Mouse (Mus musculus) MEL (cell line): ENCODE measurements around the gene Ndufv2. TPM values are rescaled to one million over a fixed set of nuclear protein-coding genes. Genes with fewer than 3 reads are reported as not detected.

Experiments used
- DNase-seq: peaks from one replicate; pipeline ENCODE4 v3.0.0; 2011; ENCODE audit warnings: low read depth, low spot score
- H3K27ac ChIP-seq: 2 replicates; pipeline ENCODE4 v1.5.1; 2012; ENCODE audit warnings: low read depth, mild to moderate bottlenecking, control low read depth, low read length, moderate library complexity; ENCODE audit not compliant: control insufficient read depth
- H3K27me3 ChIP-seq, 2 experiments: fragments of 150-350 bp in 1 of 2; sonication (generic) in 1 of 2; 2 replicates each; pipeline ENCODE4 v1.6.1; 2012; ENCODE audit warnings: low read length in 2 of 2, mild to moderate bottlenecking in 2 of 2, improper control_type of control experiment in 1 of 2, moderate library complexity in 1 of 2; ENCODE audit not compliant: insufficient read depth in 2 of 2, control insufficient read depth in 1 of 2
- H3K36me3 ChIP-seq, 2 experiments: 2 replicates each; pipeline ENCODE4 v1.6.1; 2012 to 2014; ENCODE audit warnings: low read length in 2 of 2, improper control_type of control experiment in 1 of 2, inconsistent platforms in 1 of 2, mild to moderate bottlenecking in 1 of 2; ENCODE audit not compliant: insufficient read depth in 2 of 2, control insufficient read depth in 1 of 2
- H3K4me1 ChIP-seq, 2 experiments: fragments of 150-350 bp in 1 of 2; sonication (generic) in 1 of 2; 2 replicates each; pipeline ENCODE4 v1.6.1; 2012; ENCODE audit warnings: low read length in 2 of 2, improper control_type of control experiment in 1 of 2, mild to moderate bottlenecking in 1 of 2; ENCODE audit not compliant: insufficient read depth in 2 of 2, control insufficient read depth in 1 of 2
- H3K4me3 ChIP-seq, 2 experiments: fragments of 150-350 bp in 1 of 2; sonication (generic) in 1 of 2; 2 replicates each; pipeline ENCODE4 v1.5.1; 2012; ENCODE audit warnings: low read depth in 2 of 2, low read length in 2 of 2, mild to moderate bottlenecking in 2 of 2, moderate library complexity in 2 of 2, control low read depth in 1 of 2, improper control_type of control experiment in 1 of 2; ENCODE audit not compliant: control insufficient read depth in 1 of 2, insufficient read depth in 1 of 2
- H3K79me2 ChIP-seq: 2 replicates; pipeline ENCODE4 v1.6.1; 2012; ENCODE audit warnings: mild to moderate bottlenecking, low read length, moderate library complexity; ENCODE audit not compliant: control insufficient read depth, poor library complexity, insufficient read depth
- H3K9ac ChIP-seq: 2 replicates; pipeline ENCODE4 v1.6.1; 2012; ENCODE audit warnings: low read depth, mild to moderate bottlenecking, control low read depth, low read length, moderate library complexity; ENCODE audit not compliant: control insufficient read depth, poor library complexity, severe bottlenecking
- H3K9me3 ChIP-seq: fragments of 150-350 bp; sonication (generic); replicated peaks from 2 replicates; pipeline ENCODE4 v1.6.1; 2012; ENCODE audit warnings: mild to moderate bottlenecking, low read length, improper control_type of control experiment, moderate library complexity; ENCODE audit not compliant: insufficient read depth
- BHLHE40 ChIP-seq: IDR thresholded peaks from 2 replicates; pipeline ENCODE4 v1.6.1; 2012; ENCODE audit warnings: low read depth, mild to moderate bottlenecking, inconsistent platforms, low read length, improper control_type of control experiment, borderline replicate concordance
- CHD1 ChIP-seq: IDR thresholded peaks from 2 replicates; pipeline ENCODE4 v1.6.1; 2012; ENCODE audit warnings: low read depth, mild to moderate bottlenecking, inconsistent platforms, low read length, improper control_type of control experiment
- CHD2 ChIP-seq: IDR thresholded peaks from 2 replicates; pipeline ENCODE4 v1.6.1; 2011; ENCODE audit warnings: low read length, improper control_type of control experiment
- CTCF ChIP-seq, 3 experiments: IDR thresholded peaks in 2 of 3; conservative IDR thresholded peaks in 1 of 3; 2 replicates each; pipeline ENCODE4 v1.5.1; 2011 to 2012; ENCODE audit warnings: low read length in 3 of 3, low read depth in 2 of 3, mild to moderate bottlenecking in 2 of 3, improper control_type of control experiment in 1 of 3, inconsistent platforms in 1 of 3, mixed read lengths in 1 of 3, moderate library complexity in 1 of 3; ENCODE audit not compliant: control insufficient read depth in 1 of 3, insufficient read depth in 1 of 3, poor library complexity in 1 of 3, severe bottlenecking in 1 of 3
- E2F4 ChIP-seq: IDR thresholded peaks from 2 replicates; pipeline ENCODE4 v1.6.1; 2011; ENCODE audit warnings: low read depth, low read length, improper control_type of control experiment, borderline replicate concordance
- EP300 ChIP-seq, 2 experiments: IDR thresholded peaks; 2 replicates each; pipeline ENCODE4 v1.6.1; 2011; ENCODE audit warnings: improper control_type of control experiment in 2 of 2, low read length in 2 of 2, low read depth in 1 of 2, mild to moderate bottlenecking in 1 of 2
- ETS1 ChIP-seq: IDR thresholded peaks from 2 replicates; pipeline ENCODE4 v1.6.1; 2012; ENCODE audit warnings: low read depth, mild to moderate bottlenecking, inconsistent platforms, low read length, improper control_type of control experiment, moderate library complexity
- GABPA ChIP-seq: IDR thresholded peaks from 2 replicates; pipeline ENCODE4 v1.6.1; 2012; ENCODE audit warnings: low read depth, mild to moderate bottlenecking, inconsistent platforms, low read length, improper control_type of control experiment, moderate library complexity
- GATA1 ChIP-seq: IDR thresholded peaks from 2 replicates; pipeline ENCODE4 v1.6.1; 2011; ENCODE audit warnings: low read depth, low read length, improper control_type of control experiment
- HCFC1 ChIP-seq: IDR thresholded peaks from 2 replicates; pipeline ENCODE4 v1.6.1; 2012; ENCODE audit warnings: low read depth, mild to moderate bottlenecking, inconsistent platforms, low read length, improper control_type of control experiment, moderate library complexity
- JUND ChIP-seq: IDR thresholded peaks from 2 replicates; pipeline ENCODE4 v1.6.1; 2011; ENCODE audit warnings: low read depth, mild to moderate bottlenecking, improper control_type of control experiment, low read length
- KAT2A ChIP-seq: conservative IDR thresholded peaks from 2 replicates; pipeline ENCODE4 v1.6.1; 2012; ENCODE audit warnings: low read depth, low read length, improper control_type of control experiment, inconsistent platforms
- MAFK ChIP-seq: IDR thresholded peaks from 2 replicates; pipeline ENCODE4 v1.6.1; 2011; ENCODE audit warnings: low read depth, mild to moderate bottlenecking, low read length, improper control_type of control experiment, borderline replicate concordance
- MAX ChIP-seq: IDR thresholded peaks from 2 replicates; pipeline ENCODE4 v1.6.1; 2011; ENCODE audit warnings: low read length, improper control_type of control experiment
- MAZ ChIP-seq: IDR thresholded peaks from 2 replicates; pipeline ENCODE4 v1.6.1; 2012; ENCODE audit warnings: low read depth, mild to moderate bottlenecking, inconsistent platforms, low read length, improper control_type of control experiment
- MEF2A ChIP-seq: IDR thresholded peaks from 2 replicates; pipeline ENCODE4 v1.6.1; 2014; ENCODE audit warnings: low read depth, mild to moderate bottlenecking, inconsistent platforms, low read length, improper control_type of control experiment; ENCODE audit not compliant: poor library complexity, insufficient replicate concordance, severe bottlenecking; ENCODE audit errors: extremely low read depth
- MXI1 ChIP-seq: IDR thresholded peaks from 2 replicates; pipeline ENCODE4 v1.6.1; 2011; ENCODE audit warnings: mild to moderate bottlenecking, low read depth, low read length, improper control_type of control experiment
- MYB ChIP-seq: IDR thresholded peaks from 2 replicates; pipeline ENCODE4 v1.6.1; 2011; ENCODE audit warnings: mild to moderate bottlenecking, low read depth, low read length, improper control_type of control experiment
- MYC ChIP-seq: IDR thresholded peaks from 2 replicates; pipeline ENCODE4 v1.6.1; 2011; ENCODE audit warnings: low read depth, mild to moderate bottlenecking, low read length, improper control_type of control experiment, moderate library complexity
- NELFE ChIP-seq: IDR thresholded peaks from 2 replicates; pipeline ENCODE4 v1.6.1; 2011; ENCODE audit warnings: low read depth, low read length, improper control_type of control experiment
- NRF1 ChIP-seq: IDR thresholded peaks from 2 replicates; pipeline ENCODE4 v1.6.1; 2014; ENCODE audit warnings: low read depth, mild to moderate bottlenecking, inconsistent platforms, low read length, improper control_type of control experiment, moderate library complexity; ENCODE audit not compliant: poor library complexity, insufficient read depth, severe bottlenecking
- POLR2A ChIP-seq, 2 experiments: IDR thresholded peaks; 2 replicates each; pipeline ENCODE4 v1.6.1; 2011 to 2012; ENCODE audit warnings: low read length in 2 of 2, mild to moderate bottlenecking in 2 of 2, control low read depth in 1 of 2, improper control_type of control experiment in 1 of 2, low read depth in 1 of 2, moderate library complexity in 1 of 2; ENCODE audit not compliant: control insufficient read depth in 1 of 2, insufficient read depth in 1 of 2, poor library complexity in 1 of 2
- POLR2AphosphoS2 ChIP-seq: IDR thresholded peaks from 2 replicates; pipeline ENCODE4 v1.6.1; 2011; ENCODE audit warnings: low read length, improper control_type of control experiment
- POLR2AphosphoS5 ChIP-seq: IDR thresholded peaks from 2 replicates; pipeline ENCODE4 v1.6.1; 2012; ENCODE audit warnings: low read depth, borderline replicate concordance, mild to moderate bottlenecking, inconsistent platforms, low read length, moderate library complexity, mixed read lengths
- RAD21 ChIP-seq: IDR thresholded peaks from 2 replicates; pipeline ENCODE4 v1.6.1; 2011; ENCODE audit warnings: mild to moderate bottlenecking, low read depth, low read length, improper control_type of control experiment
- RCOR1 ChIP-seq: IDR thresholded peaks from 2 replicates; pipeline ENCODE4 v1.6.1; 2012; ENCODE audit warnings: low read depth, mild to moderate bottlenecking, inconsistent platforms, low read length, improper control_type of control experiment
- SIN3A ChIP-seq: IDR thresholded peaks from 2 replicates; pipeline ENCODE4 v1.6.1; 2012; ENCODE audit warnings: low read length, improper control_type of control experiment, inconsistent platforms
- SMC3 ChIP-seq: IDR thresholded peaks from 2 replicates; pipeline ENCODE4 v1.6.1; 2011; ENCODE audit warnings: low read depth, low read length, improper control_type of control experiment
- TAL1 ChIP-seq: IDR thresholded peaks from 2 replicates; pipeline ENCODE4 v1.6.1; 2012; ENCODE audit warnings: mild to moderate bottlenecking, inconsistent platforms, low read length, moderate library complexity, mixed read lengths
- TBP ChIP-seq: IDR thresholded peaks from 2 replicates; pipeline ENCODE4 v1.8.0; 2011; ENCODE audit warnings: low read depth, low read length, improper control_type of control experiment
- TCF12 ChIP-seq: IDR thresholded peaks from 2 replicates; pipeline ENCODE4 v1.6.1; 2014; ENCODE audit warnings: low read depth, mild to moderate bottlenecking, inconsistent platforms, low read length, improper control_type of control experiment, moderate library complexity
- UBTF ChIP-seq: IDR thresholded peaks from 2 replicates; pipeline ENCODE4 v1.6.1; 2012; ENCODE audit warnings: low read depth, mild to moderate bottlenecking, inconsistent platforms, low read length, improper control_type of control experiment, moderate library complexity, borderline replicate concordance; ENCODE audit not compliant: insufficient read depth
- USF1 ChIP-seq: IDR thresholded peaks from 2 replicates; pipeline ENCODE4 v1.6.1; 2014; ENCODE audit warnings: low read depth, mild to moderate bottlenecking, inconsistent platforms, low read length, improper control_type of control experiment, moderate library complexity
- USF2 ChIP-seq, 2 experiments: IDR thresholded peaks; 2 replicates each; pipeline ENCODE4 v1.6.1; 2011 to 2012; ENCODE audit warnings: improper control_type of control experiment in 2 of 2, low read length in 2 of 2, borderline replicate concordance in 1 of 2, inconsistent platforms in 1 of 2, low read depth in 1 of 2, mild to moderate bottlenecking in 1 of 2; ENCODE audit not compliant: insufficient read depth in 1 of 2
- ZC3H11A ChIP-seq: IDR thresholded peaks from 2 replicates; pipeline ENCODE4 v1.6.1; 2012; ENCODE audit warnings: low read depth, mild to moderate bottlenecking, inconsistent platforms, low read length, improper control_type of control experiment
- ZKSCAN1 ChIP-seq: IDR thresholded peaks from 2 replicates; pipeline ENCODE4 v1.6.1; 2012; ENCODE audit warnings: low read depth, mild to moderate bottlenecking, inconsistent platforms, low read length, improper control_type of control experiment, moderate library complexity
- ZMIZ1 ChIP-seq: IDR thresholded peaks from 2 replicates; pipeline ENCODE4 v1.6.1; 2012; ENCODE audit warnings: low read depth, mild to moderate bottlenecking, inconsistent platforms, low read length, improper control_type of control experiment, moderate library complexity
- ZNF384 ChIP-seq: IDR thresholded peaks from 2 replicates; pipeline ENCODE4 v1.6.1; 2012; ENCODE audit warnings: low read depth, mild to moderate bottlenecking, inconsistent platforms, low read length, improper control_type of control experiment
- polyA plus RNA-seq, 2 experiments: library from polyadenylated mRNA; stranded (reverse) in 1 of 2; unstranded in 1 of 2; fragments of >175 nt in 1 of 2; fragments of >200 nt in 1 of 2; gene quantifications; 2 replicates each; pipeline versions ENCODE4 v1.2.1 to v1.2.4; 2012; ENCODE audit warnings: low replicate concordance in 2 of 2, low read depth in 1 of 2; ENCODE audit not compliant: insufficient read length in 2 of 2, insufficient read depth in 1 of 2, missing spikeins in 1 of 2
- total RNA-seq: library from RNA; depleted of rRNA; stranded (reverse); fragments of 300-350 nt; gene quantifications from 2 replicates; pipeline ENCODE4 v1.2.3, GENCODE M21; 2012

Ndufv2 gene
- total and polyA plus RNA-seq, 3 experiments, result 169 to 178 TPM; not detected in 1

DNA sequence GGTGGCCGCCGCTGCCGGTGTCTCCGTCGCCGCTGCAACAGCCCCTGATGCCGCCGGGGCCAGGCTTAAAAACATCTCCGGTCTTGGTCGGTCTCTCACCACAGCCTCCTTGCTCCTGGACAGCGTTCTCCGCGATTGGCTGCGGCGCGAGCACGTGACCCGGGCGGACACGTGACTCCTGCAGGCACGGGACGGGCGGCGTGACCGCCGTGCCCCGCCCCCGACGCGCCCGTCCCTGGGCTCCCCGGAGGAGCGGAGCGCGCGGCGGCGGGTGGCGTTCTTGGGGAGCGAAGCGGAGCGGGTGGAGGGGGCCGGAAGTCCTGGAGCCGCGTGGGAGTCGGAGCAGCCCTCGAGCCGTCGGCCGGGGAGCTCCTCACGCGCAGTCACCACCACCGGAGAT lies 24.4 kb downstream of the Ndufv2 start, which contains the start of gene Ankrd12:
Gene Ankrd12, minus strand, starts transcription at position 156 of the 400 bp plus-strand sequence.
- peak; percentile 96 for DNase-seq
- H3K4me3 ChIP-seq, result peak within 1 kb of the TSS; percentile 95 to 98
- H3K36me3 ChIP-seq, result peaks cover 18 to 47% of the 10 kb centered on the region in 2 experiments
- H3K4me1 ChIP-seq, result peaks cover 9 to 19% of the 10 kb centered on the region in 2 experiments
- no peaks in the 10 kb centered on the region for H3K9me3 ChIP-seq
- H3K27me3 ChIP-seq, result no peaks in the 10 kb centered on the region
- peaks cover 35% of the 10 kb centered on the region for H3K79me2 ChIP-seq
- H3K27ac ChIP-seq, result peak within 1 kb of the TSS; percentile 75
- H3K9ac ChIP-seq, result peak within 1 kb of the TSS; percentile 86
- TF ChIP-seq CTCF (IDR thresholded peaks at IDR 0.05 in 2 of 3, conservative IDR thresholded peaks at IDR 0.05 in 1 of 3; ENCODE audit: control insufficient read depth in 1 of 3, insufficient read depth in 1 of 3, low read depth in 2 of 3, low read length in 3 of 3, poor library complexity in 1 of 3, severe bottlenecking in 1 of 3), result no peak
- no peak; a peak in 1 of 4 replicates for TF ChIP-seq EP300 (IDR thresholded peaks at IDR 0.05; ENCODE audit: low read depth in 1 of 2, low read length in 2 of 2)
- TF ChIP-seq NELFE, result peak; percentile 72
- TF ChIP-seq UBTF, result no peak
- no peak for TF ChIP-seq CHD2
- TF ChIP-seq CHD1, result no peak
- no peak for TF ChIP-seq ZNF384
- no peak; the same call in 1 of the 2 replicates for TF ChIP-seq KAT2A
- peak; percentile 58 for TF ChIP-seq TCF12
- TF ChIP-seq MYC, result no peak
- TF ChIP-seq ZKSCAN1, result no peak
- TF ChIP-seq MEF2A, result no peak
- TF ChIP-seq ZC3H11A, result no peak
- no peak for TF ChIP-seq TBP
- no peak for TF ChIP-seq E2F4
- peak; percentile 53; the same call in 1 of the 2 replicates for TF ChIP-seq POLR2AphosphoS2
- TF ChIP-seq JUND, result no peak
- peak; percentile 74 for TF ChIP-seq HCFC1
- TF ChIP-seq GATA1, result no peak
- TF ChIP-seq MAZ, result peak; percentile 85; the same call in 1 of the 2 replicates
- peak; percentile 70; the same call in 1 of the 2 replicates for TF ChIP-seq ZMIZ1
- TF ChIP-seq USF1, result peak; percentile 98
- no peak for TF ChIP-seq RCOR1
- TF ChIP-seq ETS1, result peak; percentile 59; the same call in 1 of the 2 replicates
- no peak for TF ChIP-seq MAFK
- TF ChIP-seq RAD21, result no peak
- TF ChIP-seq USF2 (IDR thresholded peaks at IDR 0.05; ENCODE audit: borderline replicate concordance in 1 of 2, insufficient read depth in 1 of 2, low read depth in 1 of 2, low read length in 2 of 2), result peak; percentile 92 to 99
- TF ChIP-seq MXI1, result peak; percentile 88; the same call in 1 of the 2 replicates
- TF ChIP-seq TAL1, result no peak
- TF ChIP-seq MAX, result peak; percentile 99
- TF ChIP-seq NRF1, result no peak
- peak; percentile 98 for TF ChIP-seq BHLHE40
- 0 out of 2 replicates have a peak, but pooled peaks have one; percentile 23 for TF ChIP-seq MYB
- TF ChIP-seq SMC3, result no peak
- peak; percentile 72 to 91 for TF ChIP-seq POLR2A (IDR thresholded peaks at IDR 0.05; ENCODE audit: control insufficient read depth in 1 of 2, insufficient read depth in 1 of 2, low read depth in 1 of 2, low read length in 2 of 2, poor library complexity in 1 of 2)
- no peak for TF ChIP-seq POLR2AphosphoS5
- TF ChIP-seq SIN3A, result peak; percentile 68
- TF ChIP-seq GABPA, result no peak
